Mouse (Mus musculus) frontal cortex, postnatal 25 days (tissue): ENCODE results near the gene Trmt13.

Source experiments
- DNase-seq, 2 experiments: peaks; one replicate each; pipeline ENCODE4 v3.0.0; 2022; ENCODE audit warnings: low spot score in 2 of 2

Gene Trmt13

GRCm38 (mm10) chr3:116547430-116547829, 67.0 kb downstream of the Trmt13 start:
- no peak for DNase-seq

GRCm38 (mm10) chr3:116542532-116542931, 71.9 kb downstream of the Trmt13 start:
- no peak for DNase-seq

- DNase-seq, result no peak
These were observed 72.3 kb downstream of the Trmt13 start for GRCm38 (mm10) chr3:116542070-116542469.

- DNase-seq, result no peak
These were observed 77.2 kb downstream of the Trmt13 start for GRCm38 (mm10) chr3:116537200-116537573.

GRCm38 (mm10) chr3:116536428-116537199, 77.8 kb downstream of the Trmt13 start:
- no peak for DNase-seq
